Mouse (Mus musculus) heart, postnatal 14 days (tissue): ENCODE results near the gene Pak1ip1. TPM values are rescaled to one million over a fixed set of nuclear protein-coding genes. Genes with fewer than 3 reads are reported as not detected.
A peak's percentile ranks its signal among the peaks of the same experiment; 100 is the strongest.
"Not testable (repeated sequence)": the region's sequence is repeated elsewhere in the genome, so short reads cannot be mapped to it uniquely, and the experiment has no call there.

ENCODE experiments used
- DNase-seq, 2 experiments: peaks; one replicate each; pipeline ENCODE4 v3.0.0; 2021 to 2022
- intact Hi-C: fragments of 180-260 bp; cut with DNase I; formaldehyde crosslinking; loops from one replicate; pipeline ENCODE4 v1.15.1; 2025
- long read RNA-seq, 2 experiments: library from polyadenylated mRNA; stranded (forward); transcript quantifications; one replicate each; pipeline ENCODE4 v2.0.0; 2021
- total RNA-seq, 2 experiments: library from RNA; stranded (reverse); gene quantifications; 2 replicates each; pipeline ENCODE4 v1.2.3; 2021

The Pak1ip1 gene
- 10 to 100 TPM; 25.4 to 25.8 TPM for total RNA-seq
- long read RNA-seq, experiment 1, transcript Pak1ip1-201 (10 exons, 1,722 nt): major isoform, 46 of 48 reads
- long read RNA-seq, experiment 1, partial matches to known transcripts: 0 of 48 reads
- long read RNA-seq, experiment 1, other reads (novel, unspliced or antisense): 2 of 48 reads
- long read RNA-seq, experiment 2, transcript Pak1ip1-201 (10 exons, 1,722 nt): major isoform, 24 of 26 reads
- long read RNA-seq, experiment 2, partial matches to known transcripts: 0 of 26 reads
- long read RNA-seq, experiment 2, other reads (novel, unspliced or antisense): 1 of 26 reads

DNA sequence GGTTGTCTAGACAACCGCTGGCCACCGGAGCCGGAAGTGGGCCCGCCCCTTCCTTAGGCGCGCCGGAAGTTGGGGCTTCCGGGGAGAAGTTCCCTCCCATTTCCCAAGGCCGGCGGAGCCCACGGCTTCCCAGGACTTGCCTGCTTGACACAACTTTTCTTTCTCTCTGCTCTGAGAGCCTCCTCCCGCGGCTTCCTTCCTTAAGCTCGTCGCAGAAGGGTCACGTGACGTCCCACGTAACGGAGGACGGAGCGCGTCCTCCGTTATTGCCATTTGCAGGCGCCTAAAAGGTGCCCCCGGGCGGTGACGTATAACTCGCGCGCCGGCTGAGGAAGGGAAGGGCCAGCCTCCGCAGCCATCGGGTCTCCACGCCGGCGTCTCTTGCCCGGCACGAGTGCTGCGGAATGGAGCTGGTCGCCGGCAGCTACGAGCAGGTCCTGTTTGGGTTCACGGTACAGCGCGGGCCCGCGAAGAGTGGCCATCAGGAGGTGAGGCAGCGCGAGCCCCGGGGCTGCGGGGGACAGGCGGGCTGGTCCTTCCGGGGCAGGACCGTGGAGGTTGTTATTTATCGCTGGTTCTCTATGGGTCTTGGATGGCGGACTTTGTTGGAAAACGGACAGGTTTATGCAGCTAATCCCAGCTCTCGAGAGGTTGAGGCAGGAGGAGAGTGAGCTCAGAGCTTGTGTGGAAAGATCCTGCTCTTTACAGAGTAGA is at the start of gene Pak1ip1:
Pak1ip1 (plus strand) TSS at position 98 of the 714 bp plus-strand sequence.
- intact Hi-C loops: loop anchor here (5.0 kb wide), 1 partner anchor 159 kb away; no protein-coding TSS in a partner anchor
- DNase-seq: peak; percentile 91 to 95

DNA sequence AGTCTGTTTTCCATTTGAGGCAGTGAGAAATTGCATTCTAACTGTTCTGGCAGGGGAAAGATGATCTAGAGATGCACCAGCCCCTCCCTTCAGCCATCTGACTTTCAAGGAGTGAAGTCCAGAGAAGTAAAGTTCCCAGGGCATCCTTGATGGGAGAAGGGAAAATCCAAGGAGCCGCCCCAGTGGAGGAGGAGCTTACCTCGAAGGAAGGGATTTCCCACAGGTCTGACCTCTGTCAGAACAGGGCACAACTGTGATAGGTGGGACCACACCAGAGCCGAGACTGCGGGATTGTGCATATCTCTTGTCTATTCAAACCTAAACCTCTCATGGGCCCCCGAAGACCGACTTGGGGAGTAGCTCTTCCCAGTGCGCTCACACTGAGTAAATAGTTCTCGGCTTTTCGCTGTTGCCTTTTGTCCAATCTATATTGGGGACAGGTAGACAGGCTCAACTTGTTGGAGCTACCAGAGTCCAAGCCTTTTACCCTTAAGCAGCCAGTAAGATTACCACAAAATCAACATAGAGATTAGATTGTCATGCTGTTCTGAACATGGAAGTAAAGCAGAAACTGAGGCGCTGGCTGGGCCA is 49.3 kb upstream of the Pak1ip1 start:
- no peak for DNase-seq
- intact Hi-C loops: no loop called here

DNA sequence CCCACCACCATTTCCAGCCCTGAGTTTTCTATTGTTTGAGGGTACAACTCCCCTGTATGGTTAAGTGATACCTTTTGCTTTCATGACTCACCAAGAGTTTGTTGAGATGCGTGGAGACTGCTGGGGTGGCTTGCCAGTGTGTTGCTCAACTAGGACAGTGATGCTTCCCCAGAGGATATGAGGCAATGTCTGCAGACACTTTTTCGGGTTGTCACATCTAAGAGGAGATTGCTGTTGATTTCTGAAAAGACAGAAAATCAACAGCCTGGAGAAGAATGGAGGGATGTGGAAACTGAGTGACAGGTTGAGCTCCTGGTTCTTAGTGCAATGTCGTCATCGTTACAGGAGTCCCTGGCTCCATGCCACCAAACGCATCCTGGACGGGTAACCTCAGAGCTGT is 47.6 kb upstream of the Pak1ip1 start:
- DNase-seq: no peak
- intact Hi-C loops: no loop called here

DNA sequence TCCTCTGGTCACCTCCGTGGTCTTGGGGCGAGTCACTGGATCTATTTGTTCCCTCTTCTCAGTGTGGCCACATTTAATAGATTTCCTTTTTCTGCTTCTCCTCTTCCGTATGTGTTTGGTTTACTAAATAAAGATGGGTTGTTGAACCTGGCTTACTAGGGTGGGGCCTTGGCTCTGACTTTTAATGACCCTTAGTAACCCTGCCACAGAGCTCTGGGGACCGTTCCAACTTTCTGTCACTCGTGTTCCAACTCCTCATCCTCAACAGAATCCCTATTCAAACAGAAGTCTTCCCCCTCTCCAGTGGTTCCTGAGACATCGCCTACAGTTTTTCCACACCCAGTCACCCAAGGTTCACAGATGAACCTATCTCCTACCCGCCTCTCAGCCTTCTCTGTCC is 45.0 kb upstream of the Pak1ip1 start:
- DNase-seq: peak; percentile 19 to 46
- intact Hi-C loops: no loop called here

DNA sequence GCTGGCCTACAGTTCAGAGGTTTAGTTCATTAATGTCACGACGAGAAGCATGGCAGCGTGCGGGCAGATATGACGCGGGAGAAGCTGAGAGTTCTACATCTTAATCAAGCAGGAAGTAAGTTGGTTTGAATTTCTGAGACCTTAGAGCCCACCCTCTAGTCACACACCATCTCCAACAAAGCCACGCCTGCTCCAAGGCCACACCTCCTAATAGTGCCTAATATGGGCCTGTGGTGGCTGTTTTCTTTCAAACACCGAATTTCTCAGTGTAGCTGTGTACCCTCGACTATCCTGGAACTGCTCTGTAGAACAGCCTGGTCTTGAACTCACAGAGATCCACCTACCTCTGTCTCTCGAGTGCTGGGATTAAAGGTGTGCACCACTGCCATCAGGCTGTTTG is 33.2 kb upstream of the Pak1ip1 start:
- DNase-seq: no peak
- intact Hi-C loops: no loop called here

DNA sequence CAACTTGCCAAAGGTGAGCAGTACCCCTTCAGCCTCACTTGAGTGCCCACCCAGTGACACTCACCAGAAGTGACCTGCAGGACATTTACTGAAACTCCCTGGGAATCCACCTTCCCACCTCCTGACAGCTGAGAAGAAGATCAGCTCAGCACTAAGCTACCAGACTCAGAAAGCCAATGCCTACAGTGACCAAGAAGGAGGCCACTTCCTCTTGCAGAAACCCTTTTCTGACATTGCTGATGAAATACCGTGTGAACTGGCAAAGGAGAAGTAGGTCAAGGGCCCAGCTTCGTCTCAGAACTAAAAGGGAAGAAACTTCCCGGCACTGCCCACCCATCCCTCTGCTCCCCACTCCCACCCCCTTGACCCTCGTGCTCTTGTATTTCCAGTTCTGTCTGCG is 32.3 kb upstream of the Pak1ip1 start:
- DNase-seq: no peak
- intact Hi-C loops: no loop called here

DNA sequence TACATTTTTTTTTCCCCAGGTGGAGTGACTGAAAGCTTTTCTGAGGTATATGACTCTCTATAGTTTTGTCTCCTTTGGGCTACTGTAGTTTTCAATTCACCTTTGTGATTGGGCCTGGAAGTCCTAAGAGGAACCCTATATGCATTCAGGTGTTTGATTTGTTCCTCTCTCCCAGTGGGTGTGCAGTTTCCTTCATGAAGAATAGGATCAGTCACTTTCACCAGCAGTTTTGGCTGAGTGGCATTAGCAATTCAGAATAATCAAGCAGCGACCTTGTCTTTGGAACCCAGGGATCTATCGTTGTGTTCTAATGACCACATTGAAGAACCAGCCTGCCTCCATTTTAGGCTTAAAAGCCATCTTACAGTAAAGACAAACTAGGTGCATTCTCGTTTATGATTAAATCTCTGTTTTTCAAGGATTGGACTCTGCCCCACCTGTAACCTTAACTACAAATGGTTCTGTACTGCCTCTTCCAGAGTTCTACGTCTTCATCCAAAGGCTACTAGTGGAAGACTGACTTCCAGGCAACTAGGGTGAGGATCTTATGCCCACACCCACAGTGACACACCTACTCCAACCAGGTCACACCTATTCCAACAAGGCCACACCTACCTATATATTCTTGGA is 30.9 kb upstream of the Pak1ip1 start:
- no peak for DNase-seq
- intact Hi-C loops: no loop called here

DNA sequence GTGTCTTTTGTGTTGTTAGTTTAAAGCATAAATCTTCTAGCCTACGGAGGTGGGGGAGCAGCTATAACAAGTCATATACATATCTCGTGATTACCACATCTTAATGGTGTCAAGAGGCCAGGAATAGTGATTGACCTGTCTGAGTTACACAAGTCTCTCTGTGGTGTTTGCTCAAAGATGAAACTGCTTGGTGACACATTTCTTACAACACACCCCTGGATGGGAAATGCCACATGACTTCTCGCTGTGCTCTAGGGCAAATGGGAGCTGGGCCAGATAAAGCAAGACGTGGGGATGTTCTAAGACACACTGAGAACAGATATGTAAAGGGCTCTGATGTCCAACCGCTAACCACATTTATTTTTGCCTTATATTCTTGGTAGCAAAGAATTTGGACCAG is 29.6 kb upstream of the Pak1ip1 start:
- intact Hi-C loops: no loop called here
- no peak for DNase-seq

DNA sequence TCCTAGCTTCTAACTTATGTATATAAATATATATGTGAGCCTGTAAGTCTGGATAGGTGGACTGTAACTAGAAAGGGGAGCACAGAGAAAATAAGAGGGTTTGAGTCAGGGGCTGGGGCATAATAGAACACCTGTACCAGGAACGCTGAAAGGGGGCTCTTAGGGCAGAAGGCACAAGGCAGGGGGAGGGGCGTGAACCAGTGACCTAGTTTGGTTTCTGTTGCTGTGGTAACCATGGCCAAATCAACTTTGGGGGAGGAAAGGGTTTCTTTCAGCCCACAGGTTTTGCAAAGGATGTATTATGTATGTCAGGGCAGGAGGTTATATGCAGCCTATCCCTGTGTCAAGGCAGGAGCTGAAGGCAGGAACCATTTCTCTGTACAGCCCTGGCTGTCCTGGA is 29.0 kb upstream of the Pak1ip1 start:
- intact Hi-C loops: no loop called here
- DNase-seq: no peak

DNA sequence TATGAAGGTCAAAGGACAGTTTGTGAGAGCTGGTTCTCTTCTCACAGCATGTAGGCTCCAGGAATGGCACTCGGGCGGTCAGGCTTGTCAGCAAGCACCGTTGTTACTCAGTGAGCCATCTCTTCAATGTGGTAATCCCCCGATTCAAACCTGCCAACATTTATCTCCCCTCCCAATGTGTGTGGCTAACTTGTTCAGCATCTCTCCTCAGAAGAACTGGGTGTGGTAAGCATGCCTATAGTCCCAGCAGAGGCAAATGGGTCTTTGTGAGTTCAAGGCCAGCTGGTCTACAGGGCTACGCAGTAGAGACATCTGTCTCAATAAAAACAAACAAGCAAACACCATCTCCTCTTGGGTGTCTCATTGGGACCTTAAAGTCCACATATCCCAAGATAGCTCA is 27.8 kb upstream of the Pak1ip1 start:
- no peak for DNase-seq
- intact Hi-C loops: no loop called here

DNA sequence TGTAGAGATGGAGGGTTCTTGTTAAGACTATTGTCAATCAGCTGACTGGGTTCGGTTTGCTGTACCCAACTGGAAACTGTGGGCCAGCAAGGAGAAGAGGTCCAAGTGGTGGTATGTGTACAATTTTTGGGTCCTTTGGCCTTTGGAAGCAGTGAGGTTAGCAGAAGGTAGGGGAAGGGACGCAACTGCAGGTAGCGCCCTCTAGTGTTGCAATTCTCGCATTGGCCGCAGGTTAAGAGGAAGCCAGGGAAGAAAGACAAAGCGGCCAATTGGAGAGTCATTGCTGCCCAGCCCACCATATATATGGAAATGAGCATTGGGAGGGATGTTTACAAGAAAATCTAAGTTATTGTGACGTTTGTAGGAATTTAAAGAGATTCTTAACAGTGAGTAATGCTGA is 23.2 kb upstream of the Pak1ip1 start:
- peak; percentile 47 to 69 for DNase-seq
- intact Hi-C loops: loop anchor here (5.0 kb wide), 2 partner anchors 60 to 195 kb away; no protein-coding TSS in a partner anchor

DNA sequence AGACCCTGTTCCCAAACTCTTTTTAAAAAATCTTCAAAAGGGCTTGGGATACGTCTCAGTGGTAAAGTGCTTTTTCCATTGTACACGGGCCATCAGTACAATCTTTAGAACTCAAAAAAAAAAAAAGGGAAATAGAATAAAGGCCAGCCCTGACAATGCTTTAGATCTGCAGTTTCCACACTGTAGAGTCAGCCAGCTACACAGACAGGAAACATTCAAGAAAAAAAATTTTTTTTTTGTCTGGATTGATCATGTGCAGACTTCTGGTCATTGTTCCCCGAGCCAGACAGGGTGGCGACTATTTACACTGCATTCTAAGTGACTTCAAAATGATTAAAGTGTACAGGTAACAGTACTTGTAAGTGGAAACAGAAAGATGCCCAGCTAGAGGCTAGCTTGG is 22.2 kb upstream of the Pak1ip1 start:
- DNase-seq: no peak
- intact Hi-C loops: loop anchor here (1.0 to 5.0 kb wide), 3 partner anchors 61 to 196 kb away; no protein-coding TSS in a partner anchor

DNA sequence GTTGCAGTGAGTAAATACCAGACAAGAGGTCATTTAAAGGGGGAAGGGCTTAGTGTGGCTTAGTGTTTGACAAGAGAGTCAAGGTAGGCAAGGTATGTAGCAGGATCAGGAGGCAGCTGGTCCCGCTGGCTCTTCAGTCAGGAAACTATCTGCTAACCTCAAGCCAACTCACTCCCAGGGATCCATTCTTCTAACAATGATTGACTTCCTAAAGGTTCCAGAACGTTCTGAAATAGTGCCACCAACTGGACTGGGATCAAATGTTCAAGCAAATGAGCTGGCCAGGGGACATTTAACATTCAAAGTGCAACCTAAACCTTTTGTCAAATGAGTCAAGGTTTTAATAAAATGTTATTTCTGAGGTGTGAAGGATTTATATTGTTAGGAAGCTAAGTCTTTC is 21.5 kb upstream of the Pak1ip1 start:
- peak; percentile 9 to 33 for DNase-seq
- intact Hi-C loops: loop anchor here (1.0 to 5.0 kb wide), 3 partner anchors 62 to 197 kb away; no protein-coding TSS in a partner anchor

DNA sequence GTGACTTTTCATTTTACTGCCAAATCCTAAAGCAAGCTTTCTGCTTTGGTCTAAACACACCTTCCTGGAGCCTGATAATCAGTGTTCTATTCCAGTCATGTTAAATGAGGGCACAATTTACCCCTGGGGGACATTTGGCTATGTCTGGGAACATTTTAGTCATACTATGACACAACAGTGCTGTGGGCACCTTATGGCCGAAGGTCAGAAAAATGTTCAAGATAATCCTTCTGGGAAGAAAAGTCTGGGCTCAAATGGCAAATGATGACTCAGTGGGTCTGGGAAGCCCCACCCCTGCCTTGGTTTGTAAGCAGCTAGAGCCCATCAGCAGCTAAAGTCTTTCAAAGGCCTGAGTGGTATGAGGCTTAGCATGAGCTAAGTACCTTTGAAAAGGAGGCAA is 18.1 kb upstream of the Pak1ip1 start:
- no peak for DNase-seq
- intact Hi-C loops: no loop called here

DNA sequence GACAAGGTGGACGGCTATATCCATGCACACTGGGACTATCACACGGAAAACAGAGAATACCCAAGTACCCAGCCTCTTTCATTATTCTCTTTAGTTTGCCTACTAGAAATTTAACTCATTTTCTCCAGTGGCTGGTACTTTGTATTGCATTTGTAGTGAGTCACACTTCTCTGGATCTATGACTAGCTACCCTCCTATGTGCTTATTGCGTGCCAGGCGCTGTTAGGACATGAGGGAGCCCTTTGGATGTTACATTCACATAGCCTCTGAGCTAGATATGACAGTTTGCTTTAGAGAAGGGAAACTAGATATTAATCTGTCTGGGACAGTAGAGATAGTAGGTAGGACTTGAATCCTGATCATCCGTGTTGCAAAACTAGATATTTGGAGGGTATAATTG is 14.7 kb upstream of the Pak1ip1 start:
- DNase-seq: no peak
- intact Hi-C loops: no loop called here

DNA sequence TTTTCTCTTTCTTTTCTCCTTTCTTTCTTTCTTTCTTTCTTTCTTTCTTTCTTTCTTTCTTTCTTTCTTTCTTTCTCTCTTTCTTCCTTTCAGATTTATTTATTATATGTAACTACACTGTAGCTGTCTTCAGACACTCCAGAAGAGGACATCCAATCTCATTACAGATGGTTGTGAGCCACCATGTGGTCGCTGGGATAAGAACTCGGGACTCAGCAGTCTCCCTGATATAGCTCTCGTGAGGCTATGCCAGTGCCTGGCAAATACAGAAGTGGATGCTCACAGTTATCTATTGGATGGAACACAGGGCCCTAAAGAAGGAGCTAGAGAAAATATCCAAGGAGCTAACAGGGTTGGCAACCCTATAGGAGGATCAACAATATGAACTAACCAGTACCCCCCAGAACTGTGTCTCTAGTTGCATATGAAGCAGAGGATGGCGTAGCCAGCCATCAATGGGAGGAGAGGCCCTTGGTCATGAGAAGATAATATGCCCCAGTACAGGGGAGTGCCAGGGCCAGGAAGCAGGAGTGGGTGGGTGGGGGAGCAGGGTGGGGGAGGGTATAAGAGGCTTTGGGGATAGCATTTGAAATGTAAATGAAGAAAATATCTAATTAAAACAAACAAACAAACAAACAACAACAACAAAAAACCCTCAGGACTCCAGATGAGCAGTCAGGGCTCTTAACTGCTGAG is 13.1 kb upstream of the Pak1ip1 start:
- DNase-seq, intact Hi-C loops: not testable (repeated sequence)

DNA sequence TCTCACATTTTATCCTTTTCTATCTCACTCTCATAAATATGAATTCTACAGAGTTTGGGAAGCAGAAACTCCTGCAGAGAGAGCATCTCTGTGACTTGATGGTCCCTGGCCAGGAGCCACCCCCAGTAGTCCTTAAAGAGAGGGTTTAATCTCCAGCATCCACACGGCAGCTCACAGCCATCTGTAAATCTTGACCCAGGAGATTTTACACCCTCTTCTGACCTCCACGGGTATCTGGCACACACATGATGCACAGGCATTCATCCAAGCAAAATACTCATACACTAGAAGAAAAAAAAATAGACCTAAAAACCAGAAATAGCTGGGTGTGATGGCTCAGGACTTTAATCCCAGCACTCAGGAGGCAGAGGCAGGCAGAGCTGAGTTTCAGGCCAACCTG is 12.4 kb upstream of the Pak1ip1 start:
- intact Hi-C loops: no loop called here
- DNase-seq: no peak

DNA sequence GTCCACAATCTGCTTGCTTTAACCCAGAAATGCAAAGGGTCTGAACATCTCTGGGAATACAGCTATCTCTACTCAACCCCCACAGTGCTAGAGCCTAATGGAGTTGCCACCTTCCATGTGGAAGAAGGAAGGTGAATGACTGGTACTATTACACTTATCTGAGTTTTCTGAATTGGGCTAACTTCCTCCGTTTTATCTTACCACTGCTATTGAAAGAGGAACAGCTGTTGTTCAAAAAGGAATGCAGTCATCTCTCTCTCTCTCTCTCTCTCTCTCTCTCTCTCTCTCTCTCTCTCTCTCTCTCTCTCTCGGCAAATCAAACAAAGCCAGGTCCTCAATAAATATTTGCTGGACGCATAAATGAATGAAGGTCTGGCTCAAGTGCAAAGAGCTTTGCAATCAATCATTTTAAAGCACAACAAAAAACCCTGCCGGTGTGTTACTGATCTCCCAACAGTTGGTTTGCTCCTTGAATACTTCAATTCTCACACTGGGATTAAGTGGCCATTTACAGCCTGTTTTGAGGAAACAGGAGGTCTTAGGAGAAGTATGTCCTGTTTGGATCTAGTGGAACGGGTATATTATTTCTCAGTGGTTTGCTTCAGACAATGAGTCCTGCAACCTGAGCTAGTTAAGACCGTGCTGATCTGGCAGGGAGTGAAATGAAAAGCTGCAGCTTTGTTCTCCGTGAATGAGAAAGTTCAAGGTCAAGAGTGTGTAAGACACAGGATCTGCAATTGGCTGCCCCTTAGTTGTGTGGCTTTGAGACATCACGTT is 6.1 kb upstream of the Pak1ip1 start:
- DNase-seq: no peak
- intact Hi-C loops: no loop called here

DNA sequence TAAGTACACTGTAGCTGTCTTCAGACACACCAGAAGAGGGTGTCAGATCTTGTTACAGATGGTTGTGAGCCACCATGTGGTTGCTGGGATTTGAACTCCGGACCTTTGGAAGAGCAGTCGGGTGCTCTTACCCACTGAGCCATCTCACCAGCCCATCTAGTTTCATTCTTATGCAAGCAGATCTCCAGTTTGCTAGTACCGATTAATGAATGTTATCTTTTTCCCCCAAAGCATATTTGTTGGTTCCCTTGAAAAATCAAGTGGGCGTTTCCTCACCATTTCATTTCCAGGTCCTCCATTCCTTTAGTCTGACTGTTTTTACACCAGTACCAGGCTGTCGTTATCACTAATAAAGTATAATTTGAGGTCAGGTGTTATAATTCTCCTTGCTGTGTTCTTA is 2.3 kb upstream of the Pak1ip1 start:
- intact Hi-C loops, DNase-seq: not testable (repeated sequence)
